Mouse (Mus musculus) mouse trophoblast stem cell (cell line): ENCODE measurements around the gene Ring1.

Experiments used
- in situ Hi-C, 2 experiments: fragments of 300-500 bp; cut with MseI, MboI; formaldehyde crosslinking; loops; 2 replicates in 1 of 2; 3 replicates in 1 of 2; pipeline ENCODE4 v1.15.1; 2025

Gene Ring1

GRCm38 (mm10) chr17:34024317-34024821 is at the start of gene Ring1:
Gene Ring1 (minus strand): TSS chr17:34024680.
- in situ Hi-C loops, result no loop called here

GRCm38 (mm10) chr17:34072091-34072490 is 47.6 kb upstream of the Ring1 start:
- in situ Hi-C loops, result loop anchor here (10.0 kb wide), 2 partner anchors 93 to 163 kb away; partner anchors contain the start of gene H2-Ob (in 1 of the 2)

GRCm38 (mm10) chr17:34068864-34069263 is 44.4 kb upstream of the Ring1 start:
- in situ Hi-C loops, result no loop called here

GRCm38 (mm10) chr17:34057224-34057623 is 32.7 kb upstream of the Ring1 start:
- in situ Hi-C loops, result no loop called here

GRCm38 (mm10) chr17:34047404-34048050 is 23.0 kb upstream of the Ring1 start:
- in situ Hi-C loops, result no loop called here

GRCm38 (mm10) chr17:34045941-34046340 is 21.5 kb upstream of the Ring1 start:
- in situ Hi-C loops, result no loop called here

GRCm38 (mm10) chr17:34039562-34040450 is 15.3 kb upstream of the Ring1 start:
- in situ Hi-C loops, result no loop called here

GRCm38 (mm10) chr17:34038878-34039561 is 14.5 kb upstream of the Ring1 start, which contains the start of gene Col11a2:
Gene Col11a2 (plus strand): TSS chr17:34039437.
- in situ Hi-C loops, result no loop called here

- in situ Hi-C loops, result no loop called here
Observed at GRCm38 (mm10) chr17:34038440-34038839, 14.0 kb upstream of the Ring1 start.

GRCm38 (mm10) chr17:34037241-34037640 is 12.8 kb upstream of the Ring1 start:
- in situ Hi-C loops, result no loop called here

- in situ Hi-C loops, result no loop called here
Observed at GRCm38 (mm10) chr17:34036647-34037046, 12.2 kb upstream of the Ring1 start.

- in situ Hi-C loops, result no loop called here
Observed at GRCm38 (mm10) chr17:34035517-34035916, 11.0 kb upstream of the Ring1 start.

- in situ Hi-C loops, result no loop called here
Observed at GRCm38 (mm10) chr17:34034064-34034463, 9.6 kb upstream of the Ring1 start.

GRCm38 (mm10) chr17:34033441-34033840 is 9.0 kb upstream of the Ring1 start:
- in situ Hi-C loops, result no loop called here

GRCm38 (mm10) chr17:34032806-34033205 is 8.3 kb upstream of the Ring1 start:
- in situ Hi-C loops, result no loop called here

- in situ Hi-C loops, result no loop called here
Observed at GRCm38 (mm10) chr17:34032174-34032632, 7.7 kb upstream of the Ring1 start.

- in situ Hi-C loops, result no loop called here
Observed at GRCm38 (mm10) chr17:34031465-34032173, 7.1 kb upstream of the Ring1 start, which contains the start of the genes Slc39a7 and Rxrb. Gene Slc39a7 (minus strand): TSS chr17:34031682. Gene Rxrb (plus strand): TSS chr17:34031812.

GRCm38 (mm10) chr17:34030861-34031326 is 6.4 kb upstream of the Ring1 start:
- in situ Hi-C loops, result no loop called here

GRCm38 (mm10) chr17:34029890-34030595 is 5.6 kb upstream of the Ring1 start:
- in situ Hi-C loops, result no loop called here
